Mouse (Mus musculus): ENCODE data around the gene Nptn.

Nptn gene

GRCm38 (mm10) chr9:58657735-58658512 lies 75.9 kb downstream of the Nptn start:
- no peak for DNase-seq (ENCODE audit: low spot score)

- DNase-seq (ENCODE audit: low spot score), result no peak
Measured at GRCm38 (mm10) chr9:58658596-58659309, 76.7 kb downstream of the Nptn start.

- DNase-seq (ENCODE audit: low spot score), result no peak
Measured at GRCm38 (mm10) chr9:58659331-58659730, 77.3 kb downstream of the Nptn start.

GRCm38 (mm10) chr9:58659989-58660388 lies 77.9 kb downstream of the Nptn start:
- DNase-seq (ENCODE audit: low spot score), result no peak

- DNase-seq (ENCODE audit: low spot score), result no peak
Measured at GRCm38 (mm10) chr9:58660673-58661072, 78.6 kb downstream of the Nptn start.

GRCm38 (mm10) chr9:58662007-58662406 lies 80.0 kb downstream of the Nptn start:
- no peak for DNase-seq (ENCODE audit: low spot score)

- DNase-seq (ENCODE audit: low spot score), result no peak
Measured at GRCm38 (mm10) chr9:58662791-58663190, 80.8 kb downstream of the Nptn start.

- DNase-seq (ENCODE audit: low spot score), result no peak
Measured at GRCm38 (mm10) chr9:58665492-58665891, 83.5 kb downstream of the Nptn start.

GRCm38 (mm10) chr9:58666191-58666590 lies 84.2 kb downstream of the Nptn start:
- DNase-seq (ENCODE audit: low spot score), result no peak

GRCm38 (mm10) chr9:58667244-58667643 lies 85.2 kb downstream of the Nptn start:
- DNase-seq (ENCODE audit: low spot score), result no peak

GRCm38 (mm10) chr9:58668171-58668570 lies 86.1 kb downstream of the Nptn start:
- no peak for DNase-seq (ENCODE audit: low spot score)

- DNase-seq (ENCODE audit: low spot score), result no peak
Measured at GRCm38 (mm10) chr9:58669071-58669470, 87.0 kb downstream of the Nptn start.

GRCm38 (mm10) chr9:58669819-58670218 lies 87.8 kb downstream of the Nptn start:
- DNase-seq (ENCODE audit: low spot score), result no peak

- DNase-seq (ENCODE audit: low spot score), result peak; percentile 28
Measured at GRCm38 (mm10) chr9:58672474-58672873, 90.4 kb downstream of the Nptn start.

- no peak for DNase-seq (ENCODE audit: low spot score)
Measured at GRCm38 (mm10) chr9:58674736-58675135, 92.7 kb downstream of the Nptn start.

- DNase-seq (ENCODE audit: low spot score), result no peak
Measured at GRCm38 (mm10) chr9:58675371-58675770, 93.3 kb downstream of the Nptn start.

- DNase-seq (ENCODE audit: low spot score), result no peak
Measured at GRCm38 (mm10) chr9:58681411-58681810, 99.4 kb downstream of the Nptn start.

GRCm38 (mm10) chr9:58682106-58682505 lies 100.1 kb downstream of the Nptn start:
- DNase-seq (ENCODE audit: low spot score), result no peak

GRCm38 (mm10) chr9:58683372-58683771 lies 101.3 kb downstream of the Nptn start:
- no peak for DNase-seq (ENCODE audit: low spot score)

GRCm38 (mm10) chr9:58685290-58685689 lies 103.2 kb downstream of the Nptn start:
- DNase-seq (ENCODE audit: low spot score), result no peak

GRCm38 (mm10) chr9:58688076-58688475 lies 106.0 kb downstream of the Nptn start:
- no peak for DNase-seq (ENCODE audit: low spot score)

GRCm38 (mm10) chr9:58690701-58691100 lies 108.7 kb downstream of the Nptn start:
- no peak for DNase-seq (ENCODE audit: low spot score)

- DNase-seq (ENCODE audit: low spot score), result no peak
Measured at GRCm38 (mm10) chr9:58691471-58691870, 109.4 kb downstream of the Nptn start.
